Mouse (Mus musculus) testis, postnatal 14 days (tissue): Measurements from ENCODE around the gene Art3.

ENCODE experiments used
- DNase-seq: peaks from one replicate; pipeline ENCODE4 v3.0.0; 2021; ENCODE audit warnings: low spot score

Gene Art3

DNA sequence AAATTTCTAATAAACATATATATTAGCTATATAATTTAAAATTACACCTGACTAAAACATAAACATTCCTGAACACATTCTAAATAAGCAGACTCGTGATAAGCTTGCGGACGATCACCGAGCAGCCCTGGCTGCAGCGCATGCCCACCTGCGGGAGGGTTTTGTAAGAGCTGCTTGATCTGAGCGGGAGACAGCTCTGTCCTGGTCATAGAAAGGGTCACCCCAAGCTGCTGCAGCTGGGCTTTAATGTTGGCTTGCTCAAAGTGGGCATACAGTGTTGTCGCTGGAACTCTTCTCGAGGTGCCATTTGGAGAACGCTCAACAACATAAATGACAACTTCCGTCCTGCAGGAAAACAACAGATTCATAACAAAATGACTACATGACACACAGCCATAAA lies 92.5 kb downstream of the Art3 start:
- no peak for DNase-seq

- no peak for DNase-seq
Observed at GRCm38 (mm10) chr5:92430723-92431122, 99.1 kb downstream of the Art3 start.

DNA sequence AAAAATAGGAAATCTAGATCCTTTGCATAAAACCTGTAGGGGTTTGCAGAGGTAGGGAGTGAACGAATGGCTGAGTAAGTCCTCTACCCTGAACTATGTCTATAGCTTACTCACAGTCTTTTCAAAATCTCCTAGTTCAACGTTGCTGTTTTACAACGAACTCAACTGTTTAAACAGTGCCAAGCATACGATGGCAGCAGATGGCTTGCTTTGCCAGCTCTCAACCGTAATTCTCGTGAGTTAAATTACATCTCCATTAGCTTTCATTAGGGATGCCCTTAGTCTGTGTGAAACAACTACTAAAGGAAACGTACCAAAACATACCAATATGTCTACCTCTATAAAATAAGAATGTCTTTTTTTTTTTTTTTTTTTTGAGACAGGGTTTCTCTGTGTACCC lies 100.0 kb downstream of the Art3 start:
- no peak for DNase-seq

DNA sequence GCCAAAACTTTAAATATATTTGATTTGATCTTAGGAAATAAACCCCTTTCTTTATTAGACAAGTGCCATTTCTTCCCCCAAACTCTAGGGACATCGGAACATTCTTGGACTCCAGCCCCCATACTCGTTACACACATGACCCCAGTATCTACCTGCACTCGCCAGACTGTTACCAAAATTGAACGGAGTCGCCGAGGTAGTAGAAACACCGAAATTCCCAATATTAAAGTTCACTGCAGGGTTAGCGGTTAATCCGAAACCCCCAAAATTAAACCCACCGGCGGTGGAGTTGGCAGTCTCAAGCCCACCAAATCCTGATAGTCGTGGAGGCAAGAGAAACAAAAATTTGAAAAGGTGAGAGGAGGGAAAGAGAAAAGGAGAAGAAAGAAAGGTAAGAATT lies 102.4 kb downstream of the Art3 start:
- DNase-seq: no peak

DNA sequence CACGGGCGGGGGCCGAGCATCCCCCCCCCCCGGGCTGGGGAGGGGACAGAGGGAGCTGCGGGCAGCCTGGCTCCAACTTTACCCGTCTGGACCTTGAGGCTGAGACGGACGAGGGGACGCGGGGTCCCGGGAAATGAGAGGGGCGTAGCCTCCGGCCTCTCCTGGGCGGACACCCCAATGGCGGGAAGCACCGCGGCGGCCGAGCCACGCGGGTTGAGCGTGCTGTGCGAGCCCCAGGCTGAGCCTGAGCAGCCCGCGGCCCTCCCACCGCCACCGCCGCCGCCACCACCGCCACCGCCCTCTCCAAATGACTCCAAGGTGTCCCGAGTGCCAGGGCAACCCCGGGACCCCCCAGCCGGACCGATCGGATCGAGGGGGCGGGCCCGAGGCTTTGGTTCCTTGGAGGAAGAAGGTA lies 103.0 kb downstream of the Art3 start:
- DNase-seq: no peak

GRCm38 (mm10) chr5:92435025-92435584 lies 103.5 kb downstream of the Art3 start, which contains the start of gene Nup54:
Nup54 (minus strand) TSS chr5:92435219.
- peak; percentile 95 for DNase-seq

DNA sequence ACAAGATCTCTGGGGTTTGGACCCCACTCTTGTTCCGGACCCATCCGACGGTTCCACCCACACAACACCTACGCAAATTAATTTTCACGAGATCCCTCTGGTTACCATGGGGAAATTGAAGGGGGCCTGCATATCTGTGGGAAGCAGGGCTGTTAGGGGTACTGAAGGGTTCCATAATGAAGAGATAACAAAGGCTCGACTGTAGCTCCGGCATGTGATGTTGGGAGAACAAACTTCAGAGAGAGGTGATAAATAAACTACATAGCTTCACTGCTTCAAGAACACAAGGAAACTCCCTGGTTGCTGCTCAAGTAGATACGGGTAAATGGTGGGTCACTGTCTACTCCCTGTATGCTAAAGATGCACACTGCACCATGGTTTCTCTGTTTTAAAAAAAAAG lies 106.9 kb downstream of the Art3 start:
- no peak for DNase-seq

DNA sequence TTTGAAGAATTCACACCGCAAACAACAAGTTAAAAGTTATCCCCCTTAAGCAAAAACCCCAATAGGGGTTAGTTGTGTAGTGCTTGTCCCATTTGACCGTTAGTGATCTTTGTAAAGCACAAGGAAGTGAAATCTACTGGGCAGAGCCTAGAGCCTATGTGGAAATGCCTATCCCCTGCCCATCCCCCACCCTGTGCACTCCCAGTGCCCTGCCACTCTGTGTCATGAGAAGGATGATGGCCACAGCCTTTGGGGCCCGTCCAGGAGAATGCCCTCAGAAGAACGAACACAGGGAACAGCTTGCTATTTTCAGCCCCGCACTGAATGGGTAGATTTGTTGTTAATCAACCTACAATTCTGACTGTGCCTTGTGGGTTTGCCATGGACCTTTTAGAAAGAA lies 109.9 kb downstream of the Art3 start:
- no peak for DNase-seq

DNA sequence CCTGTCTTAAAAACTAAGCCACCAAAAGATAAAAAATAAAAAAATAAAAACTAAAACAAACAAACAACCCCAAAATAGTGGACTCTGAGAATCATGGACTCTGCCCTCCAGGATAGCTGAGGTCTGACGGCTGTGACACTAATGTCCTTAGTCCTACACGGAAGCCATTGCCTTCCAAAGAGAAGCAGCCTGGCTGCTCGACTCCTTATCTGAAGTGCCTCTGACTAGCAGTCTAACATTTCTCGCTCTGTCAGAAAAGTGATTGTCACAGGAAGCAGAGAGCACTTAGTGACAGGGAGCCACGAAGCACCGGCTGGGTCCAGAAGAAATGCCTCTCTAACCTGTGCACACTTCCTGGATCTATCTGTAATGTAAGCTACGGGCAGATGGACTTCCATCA lies 111.3 kb downstream of the Art3 start:
- no peak for DNase-seq

DNA sequence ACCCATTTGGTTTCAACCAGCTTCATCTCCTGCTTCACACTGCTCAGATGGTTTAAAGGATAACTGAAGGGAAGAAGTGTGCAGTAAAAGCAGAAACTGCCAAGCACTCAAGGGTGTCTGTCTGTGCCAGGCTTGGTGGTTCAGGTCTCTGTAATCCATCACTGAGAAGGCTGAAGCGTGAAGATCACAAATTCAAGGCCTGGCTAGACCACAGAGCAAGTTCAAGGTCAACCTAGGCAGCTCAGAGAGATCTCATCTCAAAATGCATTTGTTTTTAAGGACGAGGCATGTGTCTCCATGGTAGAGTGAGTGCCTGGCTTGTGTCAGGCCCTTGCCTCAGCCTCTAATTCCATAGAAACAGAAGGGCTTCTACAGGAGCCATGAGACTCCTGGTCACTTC lies 113.4 kb downstream of the Art3 start:
- DNase-seq: no peak

DNA sequence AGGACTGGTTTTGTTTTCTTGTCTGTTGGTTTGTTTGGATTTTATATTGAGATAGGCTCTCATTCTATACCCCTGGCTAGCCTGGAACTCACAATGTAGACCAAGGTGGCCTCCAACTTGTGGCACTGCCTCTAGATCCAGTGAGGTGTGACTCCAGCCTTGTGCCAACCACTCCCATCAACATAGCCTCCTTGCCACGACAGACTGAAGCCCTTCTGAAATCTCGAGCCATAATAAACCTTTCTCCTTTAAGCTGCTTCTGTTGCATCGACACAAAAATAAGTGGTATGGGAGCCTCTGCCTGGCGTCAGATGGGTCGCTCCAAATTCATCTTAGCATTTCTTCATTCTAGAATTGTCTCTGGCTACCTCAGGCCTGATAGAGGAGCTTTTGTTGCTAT lies 115.1 kb downstream of the Art3 start:
- DNase-seq: no peak

DNA sequence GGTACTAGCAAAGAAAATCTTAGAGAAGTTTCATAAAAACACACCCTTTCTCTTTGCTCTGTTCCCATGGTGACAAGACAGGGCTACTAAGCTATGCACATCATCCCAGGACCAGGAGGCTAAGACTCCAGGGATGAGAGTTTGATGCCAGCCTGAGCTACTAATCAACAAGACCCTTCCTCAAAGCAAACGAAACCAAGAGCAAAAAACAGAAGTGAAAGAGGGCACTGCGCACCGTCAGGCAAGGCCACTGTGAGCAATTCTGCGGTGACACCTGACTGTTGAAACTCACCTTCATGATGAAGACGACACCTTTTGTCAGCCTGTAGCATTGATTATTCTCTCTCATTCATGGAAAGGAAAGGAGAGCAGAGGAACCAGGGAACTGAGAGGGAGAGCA lies 121.2 kb downstream of the Art3 start:
- DNase-seq: no peak

GRCm38 (mm10) chr5:92457410-92457809 lies 125.8 kb downstream of the Art3 start:
- DNase-seq: no peak

- no peak for DNase-seq
Observed at GRCm38 (mm10) chr5:92458726-92459125, 127.1 kb downstream of the Art3 start.

DNA sequence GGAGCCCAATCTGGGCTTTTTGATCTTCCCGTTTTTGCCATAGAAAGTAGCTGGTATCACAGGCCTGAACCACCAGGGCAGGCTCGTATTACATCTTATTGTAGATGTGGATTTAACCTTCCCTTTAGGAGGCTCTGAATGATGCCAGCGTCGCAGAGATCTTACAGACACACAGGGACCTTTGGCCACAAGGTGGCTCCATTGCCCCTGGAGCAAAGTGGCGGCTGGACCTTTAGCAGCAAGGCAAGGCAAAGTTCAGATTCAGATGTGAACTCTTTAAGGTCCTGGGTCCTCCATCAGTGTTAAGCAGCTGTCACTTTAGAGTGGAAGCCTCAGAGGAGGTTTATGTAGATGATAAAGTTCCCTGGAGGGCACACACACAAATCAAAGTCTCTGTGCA lies 129.7 kb downstream of the Art3 start:
- peak; percentile 17 for DNase-seq
